Mouse (Mus musculus): ENCODE measurements around the gene Fam217b.

GRCm38 (mm10) chr2:178413081-178413480 is 1.2 kb upstream of the Fam217b start:
- TF ChIP-seq CTCF (IDR thresholded peaks at IDR 0.05) (no peak), EP300 (IDR thresholded peaks at IDR 0.05) (no peak)
